Mouse (Mus musculus) 3T3-L1 (cell line): Measurements from ENCODE around the gene Slfnl1.

Source experiments
- DNase-seq: peaks from one replicate; pipeline ENCODE4 v3.0.0-alpha.2; 2015; ENCODE audit warnings: low read depth, low spot score

Slfnl1 gene

GRCm38 (mm10) chr4:120581711-120582110 is 49.7 kb downstream of the Slfnl1 start:
- DNase-seq: no peak
